Mouse (Mus musculus) hindbrain, embryonic 16.5 days (tissue): ENCODE data around the gene Rbm43. TPM values are rescaled to one million over a fixed set of nuclear protein-coding genes. Genes with fewer than 3 reads are reported as not detected.

ENCODE experiments used
- ATAC-seq: fragments of 200-750 bp; cut with Nextera tagmentation; 2 replicates; pipeline ENCODE4 v1.8.0; 2017; ENCODE audit warnings: moderate TSS enrichment, moderate library complexity
- H3K27ac ChIP-seq: fragments of 300-500 bp; sonication (generic); 2 replicates; pipeline ENCODE4 v1.5.1; 2014; ENCODE audit warnings: low read depth, mild to moderate bottlenecking, control low read depth, low read length, moderate library complexity
- H3K27me3 ChIP-seq: fragments of 300-500 bp; sonication (generic); replicated peaks from 2 replicates; pipeline ENCODE4 v1.6.1; 2014; ENCODE audit warnings: low read length; ENCODE audit not compliant: control insufficient read depth, insufficient read depth
- H3K36me3 ChIP-seq: fragments of 300-500 bp; sonication (generic); 2 replicates; pipeline ENCODE4 v1.6.1; 2014; ENCODE audit warnings: mild to moderate bottlenecking, low read length, moderate library complexity, mixed read lengths; ENCODE audit not compliant: control insufficient read depth, insufficient read depth
- H3K4me1 ChIP-seq: fragments of 300-500 bp; sonication (generic); 2 replicates; pipeline ENCODE4 v1.6.1; 2014; ENCODE audit warnings: low read depth, low read length; ENCODE audit not compliant: control insufficient read depth, insufficient read depth
- H3K4me2 ChIP-seq: fragments of 300-500 bp; sonication (generic); 2 replicates; pipeline ENCODE4 v1.6.1; 2014; ENCODE audit warnings: mild to moderate bottlenecking, low read length, control low read depth, moderate library complexity
- H3K4me3 ChIP-seq: fragments of 300-500 bp; sonication (generic); 2 replicates; pipeline ENCODE4 v1.5.1; 2014; ENCODE audit warnings: mild to moderate bottlenecking, low read length, control low read depth, moderate library complexity
- H3K9ac ChIP-seq: fragments of 300-500 bp; sonication (generic); 2 replicates; pipeline ENCODE4 v1.6.1; 2014; ENCODE audit warnings: low read depth, mild to moderate bottlenecking, control low read depth, low read length, moderate library complexity
- H3K9me3 ChIP-seq: fragments of 300-500 bp; sonication (generic); 2 replicates; pipeline ENCODE4 v1.6.1; 2014; ENCODE audit warnings: mild to moderate bottlenecking, low read length, moderate library complexity; ENCODE audit not compliant: control insufficient read depth
- WGBS: fragments of 180-500 bp; shearing (Covaris S2); extraction: QIAGEN DNeasy Blood & Tissue Kit; methylation state at CpG from one replicate; pipeline ENCODE4 v1.1.7; 2014; 5-methylcytosine and 5-hydroxymethylcytosine counted together
- polyA plus RNA-seq: library from polyadenylated mRNA; unstranded; fragments of >200 nt; fragmentation: Nextera tagmentation; extraction: Ambion mirVana; gene quantifications from 2 replicates; pipeline ENCODE4 v1.2.1, GENCODE M21; 2015

Gene Rbm43
- polyA plus RNA-seq, 1 experiment from 2014 or later, result 11.1 TPM

DNA sequence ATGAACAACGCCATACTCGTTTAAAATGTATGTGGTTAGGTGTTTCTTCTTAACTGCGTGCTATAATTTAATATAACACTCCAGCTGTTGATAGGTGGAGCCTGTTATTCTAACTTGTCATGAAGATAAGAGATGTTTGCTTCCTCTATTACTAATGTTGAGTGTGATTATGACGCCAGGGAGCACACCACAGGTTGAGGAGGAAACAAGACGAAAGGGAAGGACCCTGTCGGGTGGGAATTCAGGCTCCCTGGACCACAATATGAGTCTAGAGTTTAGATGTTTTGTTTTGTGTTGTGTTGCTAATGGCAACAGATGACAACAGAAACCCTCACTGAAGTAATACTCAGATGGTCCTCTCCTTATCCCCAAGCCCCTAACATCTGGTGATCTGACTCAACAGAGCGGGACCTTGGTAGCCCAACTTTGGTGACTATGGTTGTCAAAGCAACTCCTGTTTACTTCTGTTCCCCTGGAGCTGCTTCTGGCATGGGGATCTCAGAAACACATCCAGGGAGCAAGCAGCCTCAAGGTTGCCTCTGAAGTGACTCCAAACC lies 18.8 kb upstream of the Rbm43 start:
- ATAC-seq, result no peak
- no peaks in the 10 kb centered on the region for H3K4me1 ChIP-seq
- no peaks in the 10 kb centered on the region for H3K27me3 ChIP-seq
- no peak overlapping the region for H3K27ac ChIP-seq
- 83% methylated on average over 7 of the region's 7 CpGs for WGBS
- no peaks in the 10 kb centered on the region for H3K9me3 ChIP-seq
- H3K9ac ChIP-seq, result no peak overlapping the region
- H3K4me2 ChIP-seq, result no peak overlapping the region
- no peaks in the 10 kb centered on the region for H3K36me3 ChIP-seq
- no peak overlapping the region for H3K4me3 ChIP-seq

DNA sequence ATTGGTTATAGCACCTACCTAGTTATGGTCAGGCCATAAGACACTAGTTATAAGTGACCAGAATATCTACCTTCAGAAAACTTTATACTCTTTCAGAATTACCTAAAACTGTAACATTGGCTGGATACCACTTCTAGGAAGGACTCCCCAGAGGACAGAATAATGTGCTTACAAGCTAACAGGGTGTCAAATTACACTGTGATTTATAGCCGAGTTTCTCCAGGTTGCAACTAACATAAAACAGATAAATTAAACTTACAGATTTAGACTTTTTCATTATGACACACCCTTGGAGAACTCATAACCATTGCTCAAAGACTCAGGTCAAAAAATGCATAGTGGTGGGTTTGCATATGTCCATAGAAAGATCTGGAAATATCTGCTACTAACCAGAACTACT lies 15.9 kb upstream of the Rbm43 start:
- Histone ChIP-seq H3K36me3 (no peaks in the 10 kb centered on the region), H3K27ac (no peak overlapping the region), H3K4me3 (no peak overlapping the region), H3K9me3 (no peaks in the 10 kb centered on the region), H3K4me2 (no peak overlapping the region), H3K9ac (no peak overlapping the region), H3K27me3 (no peaks in the 10 kb centered on the region), H3K4me1 (no peaks in the 10 kb centered on the region)
- 40% methylated on average over 1 of the region's 1 CpGs for WGBS
- ATAC-seq, result no peak

DNA sequence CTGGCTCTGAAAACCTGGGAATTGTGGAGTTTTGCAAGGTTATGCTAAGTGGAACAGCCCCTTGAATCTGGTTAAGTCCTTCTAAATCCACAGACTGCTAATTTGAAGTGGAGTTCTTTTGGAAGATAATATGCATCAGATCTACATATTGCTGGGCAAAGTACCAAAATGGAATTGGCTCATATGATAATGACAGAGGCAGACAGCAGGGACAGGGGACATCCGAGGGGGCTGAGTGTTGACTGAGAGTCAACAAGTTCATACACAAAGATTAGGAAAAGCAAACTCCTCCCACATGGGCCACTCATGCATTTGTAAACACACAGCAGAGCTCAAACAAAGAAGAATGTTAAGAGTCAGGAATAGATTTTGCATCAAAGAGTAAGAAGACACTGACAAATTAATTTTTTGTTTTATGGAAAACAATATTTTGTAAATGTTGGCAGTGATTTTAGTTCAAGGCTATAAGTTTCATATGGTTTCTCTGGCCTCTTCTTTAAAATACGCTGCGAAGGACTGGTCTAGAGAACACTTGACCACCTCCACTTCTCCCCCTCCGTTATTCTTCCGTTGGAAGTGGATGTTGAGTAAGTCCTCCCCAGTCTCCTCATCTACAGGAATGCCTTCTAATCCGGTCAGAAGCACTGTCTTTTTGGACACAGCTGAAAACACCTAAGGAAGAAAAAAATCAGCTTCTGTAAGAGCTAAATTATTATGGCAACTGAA lies 13.3 kb upstream of the Rbm43 start:
- Histone ChIP-seq H3K27me3 (no peaks in the 10 kb centered on the region), H3K36me3 (no peaks in the 10 kb centered on the region), H3K4me2 (no peak overlapping the region), H3K27ac (no peak overlapping the region), H3K4me3 (no peak overlapping the region), H3K9me3 (no peaks in the 10 kb centered on the region), H3K9ac (no peak overlapping the region), H3K4me1 (no peaks in the 10 kb centered on the region)
- ATAC-seq, result no peak
- WGBS, result 82% methylated on average over 6 of the region's 6 CpGs

DNA sequence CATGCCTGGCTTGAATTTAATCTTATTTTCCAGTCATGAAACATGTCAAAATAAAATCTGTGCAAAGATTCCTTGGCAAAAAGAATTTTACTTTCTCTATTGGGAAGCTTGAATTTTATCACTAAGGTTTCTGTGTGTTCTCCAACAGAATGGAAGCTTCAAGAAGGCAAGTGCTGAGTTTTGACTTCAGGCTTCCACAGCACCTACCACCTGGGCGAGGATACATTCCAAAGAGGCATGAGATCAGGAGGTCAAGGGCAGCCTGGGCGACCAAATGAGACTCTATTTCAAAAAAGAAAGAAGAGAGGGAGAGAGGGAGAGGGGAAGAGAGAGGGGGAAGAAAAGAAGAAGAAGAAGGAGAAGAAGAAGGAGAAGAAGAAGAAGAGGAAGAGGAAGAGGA lies 10.8 kb upstream of the Rbm43 start:
- no peak overlapping the region for H3K4me3 ChIP-seq
- H3K27ac ChIP-seq, result no peak overlapping the region
- 73% methylated on average over 2 of the region's 2 CpGs for WGBS
- H3K4me2 ChIP-seq, result no peak overlapping the region
- no peak for ATAC-seq
- H3K9me3 ChIP-seq, result no peaks in the 10 kb centered on the region
- no peaks in the 10 kb centered on the region for H3K27me3 ChIP-seq
- no peaks in the 10 kb centered on the region for H3K36me3 ChIP-seq
- no peak overlapping the region for H3K9ac ChIP-seq
- no peaks in the 10 kb centered on the region for H3K4me1 ChIP-seq

DNA sequence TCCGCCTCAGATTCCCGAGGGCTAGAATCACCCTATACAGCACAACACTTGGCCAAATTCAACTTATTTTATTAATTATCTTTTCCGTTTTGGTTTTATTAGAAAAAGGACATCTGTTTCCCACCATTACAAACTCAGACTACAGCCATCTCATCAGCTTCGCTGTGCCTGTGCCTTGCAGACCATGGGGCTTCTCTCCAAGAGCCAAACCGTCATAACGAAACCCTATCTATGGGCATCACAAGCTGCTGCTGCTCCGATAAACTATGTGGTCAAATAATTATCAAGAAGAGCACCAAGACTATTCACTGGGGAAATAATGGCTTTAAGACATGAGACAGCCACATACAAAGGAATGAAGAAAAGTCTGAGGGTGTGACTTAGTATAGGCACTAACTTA lies 6.9 kb upstream of the Rbm43 start:
- no peak overlapping the region for H3K27ac ChIP-seq
- H3K27me3 ChIP-seq, result no peaks in the 10 kb centered on the region
- no peak for ATAC-seq
- no peak overlapping the region for H3K9ac ChIP-seq
- WGBS, result 94% methylated on average over 7 of the region's 7 CpGs
- no peaks in the 10 kb centered on the region for H3K4me1 ChIP-seq
- H3K36me3 ChIP-seq, result no peaks in the 10 kb centered on the region
- H3K4me3 ChIP-seq, result no peak overlapping the region
- H3K4me2 ChIP-seq, result no peak overlapping the region
- H3K9me3 ChIP-seq, result no peaks in the 10 kb centered on the region

DNA sequence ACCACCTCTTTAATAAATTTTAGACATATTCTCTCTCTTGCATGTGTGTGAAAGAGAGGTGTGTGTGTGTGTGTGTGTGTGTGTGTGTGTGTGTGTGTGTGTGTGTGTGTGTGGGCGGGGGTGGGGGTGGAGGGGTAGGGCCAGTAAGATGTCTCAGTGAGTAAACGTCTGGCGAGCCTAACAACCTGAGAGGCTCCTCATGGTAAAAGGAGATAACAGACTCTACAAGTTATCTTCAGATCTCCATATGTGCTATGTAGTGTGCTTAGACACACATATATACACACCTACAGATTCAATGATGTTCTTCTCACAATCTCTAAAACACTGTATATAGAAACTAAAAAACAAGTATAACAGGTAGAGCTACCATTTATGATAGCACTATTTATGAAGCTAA lies 3.8 kb upstream of the Rbm43 start:
- ATAC-seq, result no peak
- H3K9me3 ChIP-seq, result no peaks in the 10 kb centered on the region
- 77% methylated on average over 3 of the region's 3 CpGs for WGBS
- H3K27me3 ChIP-seq, result no peaks in the 10 kb centered on the region
- no peak overlapping the region for H3K4me3 ChIP-seq
- H3K4me2 ChIP-seq, result no peak overlapping the region
- H3K27ac ChIP-seq, result no peak overlapping the region
- no peaks in the 10 kb centered on the region for H3K36me3 ChIP-seq
- H3K4me1 ChIP-seq, result no peaks in the 10 kb centered on the region; the same call in 1 of the 2 replicates
- H3K9ac ChIP-seq, result no peak overlapping the region

DNA sequence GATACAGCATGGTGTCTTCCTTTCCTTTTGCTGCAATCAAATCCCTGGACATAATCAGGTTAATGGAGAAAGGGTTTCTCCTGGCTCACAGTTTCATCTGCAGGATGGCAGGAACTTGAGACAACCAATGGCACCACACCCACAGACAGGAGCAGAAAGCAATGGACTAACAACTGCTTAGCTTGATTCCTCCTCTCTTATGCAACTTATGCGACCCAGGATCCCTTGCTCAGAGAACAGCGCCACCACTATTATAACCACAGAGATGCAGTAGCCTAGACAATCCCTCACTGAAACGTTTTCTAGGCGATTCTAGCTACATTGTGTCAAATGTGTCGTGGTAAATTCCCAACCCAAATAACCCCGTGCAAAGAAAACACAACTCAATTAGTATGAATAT lies 2.0 kb upstream of the Rbm43 start:
- H3K4me1 ChIP-seq, result no peaks in the 10 kb centered on the region; the same call in 1 of the 2 replicates
- H3K27ac ChIP-seq, result no peak overlapping the region
- H3K27me3 ChIP-seq, result no peaks in the 10 kb centered on the region
- H3K9me3 ChIP-seq, result no peaks in the 10 kb centered on the region
- 63% methylated on average over 6 of the region's 6 CpGs for WGBS
- no peak overlapping the region for H3K4me2 ChIP-seq
- no peak overlapping the region for H3K4me3 ChIP-seq
- no peak for ATAC-seq
- no peaks in the 10 kb centered on the region for H3K36me3 ChIP-seq
- H3K9ac ChIP-seq, result no peak overlapping the region

DNA sequence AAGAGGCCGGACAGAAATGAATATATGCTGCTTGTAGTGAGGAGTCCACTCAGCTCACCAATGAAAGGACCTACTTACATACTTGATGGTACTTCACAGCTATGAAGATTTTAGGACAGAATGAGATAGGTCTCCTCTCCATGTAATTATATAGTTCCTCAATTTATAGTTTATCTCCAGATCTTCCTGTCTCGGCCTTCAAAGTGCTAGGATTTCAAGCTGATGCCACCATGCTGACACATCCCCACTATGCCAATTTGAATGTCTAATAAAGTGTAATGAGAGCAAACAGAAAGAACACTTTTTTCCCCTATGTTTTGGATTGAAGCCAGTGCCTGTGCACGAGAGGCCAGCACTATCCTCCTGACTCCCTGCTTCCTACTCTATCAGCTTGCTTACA lies 1.6 kb upstream of the Rbm43 start:
- Histone ChIP-seq H3K4me3 (no peak overlapping the region), H3K9ac (no peak overlapping the region), H3K4me2 (no peak overlapping the region), H3K36me3 (no peaks in the 10 kb centered on the region), H3K27me3 (no peaks in the 10 kb centered on the region), H3K27ac (no peak overlapping the region), H3K4me1 (no peaks in the 10 kb centered on the region; the same call in 1 of the 2 replicates), H3K9me3 (no peaks in the 10 kb centered on the region)
- ATAC-seq, result no peak
- WGBS, result 75% methylated on average over 3 of the region's 3 CpGs

DNA sequence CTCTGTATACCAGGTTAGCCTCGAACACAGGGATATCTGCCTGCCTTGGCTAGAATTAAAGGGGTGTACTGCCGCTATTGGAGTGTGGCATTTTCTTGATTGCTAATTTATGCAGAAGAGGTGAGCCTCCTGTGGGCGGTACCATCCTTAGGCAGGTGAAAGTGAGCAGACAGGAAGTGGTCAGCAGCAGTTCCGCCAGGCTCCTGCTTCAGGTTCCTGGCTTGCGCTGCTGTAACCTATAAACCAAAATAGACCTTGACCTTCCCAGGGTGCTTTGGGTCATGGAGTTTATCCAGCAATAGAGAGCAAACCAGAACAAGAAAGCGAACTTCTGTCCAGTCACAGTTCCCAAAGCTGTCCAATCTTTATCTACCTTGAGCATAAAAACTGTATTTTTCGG lies 958 bp upstream of the Rbm43 start:
- 94% methylated on average over 7 of the region's 7 CpGs for WGBS
- Histone ChIP-seq H3K9me3 (no peaks in the 10 kb centered on the region), H3K27ac (no peak overlapping the region), H3K9ac (no peak overlapping the region), H3K4me1 (no peaks in the 10 kb centered on the region; the same call in 1 of the 2 replicates), H3K4me2 (no peak overlapping the region), H3K27me3 (no peaks in the 10 kb centered on the region), H3K4me3 (no peak overlapping the region), H3K36me3 (no peaks in the 10 kb centered on the region)
- ATAC-seq, result no peak
